Mouse (Mus musculus): ENCODE data around the gene Galnt4.
"Not testable (repeated sequence)": the region's sequence is repeated elsewhere in the genome, so short reads cannot be mapped to it uniquely, and the experiment has no call there.

Gene Galnt4

DNA sequence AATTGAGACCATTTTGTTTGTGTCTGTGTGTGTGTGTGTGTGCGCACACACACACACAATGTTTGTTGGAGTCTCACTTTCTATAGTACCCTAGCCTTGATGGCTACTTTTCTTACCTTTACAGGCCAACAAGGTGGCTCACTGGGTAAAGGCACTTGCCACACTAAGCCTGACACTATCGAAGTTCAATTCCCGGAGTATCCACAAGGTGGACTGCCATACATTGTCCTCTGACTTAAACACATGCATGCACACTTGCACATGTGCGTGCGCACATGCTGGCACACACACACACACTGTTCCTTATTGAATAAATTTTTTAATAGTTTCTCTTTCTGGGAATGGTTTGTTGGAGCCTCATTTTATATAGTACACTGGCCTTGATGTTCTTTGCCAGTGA is 48.8 kb downstream of the Galnt4 start:
- no peak for DNase-seq (ENCODE audit: low read depth, low spot score)

DNA sequence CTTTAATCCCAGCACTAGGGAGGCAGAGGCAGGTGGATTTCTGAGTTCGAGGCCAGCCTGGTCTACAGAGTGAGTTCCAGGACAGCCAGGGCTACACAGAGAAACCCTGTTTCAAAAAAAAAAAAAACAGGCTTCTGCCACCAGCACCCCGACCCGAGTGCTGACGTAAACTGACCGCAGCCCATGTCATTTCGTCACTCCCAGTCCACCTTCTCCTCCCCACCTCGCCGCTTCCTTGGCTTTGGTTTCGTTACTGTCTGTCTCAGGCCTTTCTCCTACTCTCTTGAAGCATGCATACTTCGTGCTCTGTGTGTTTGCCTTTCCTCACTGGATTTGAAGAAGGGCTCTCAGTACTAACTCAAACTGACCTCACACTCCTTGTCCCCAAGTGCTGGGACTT is 49.7 kb downstream of the Galnt4 start:
- not testable (repeated sequence) for DNase-seq (ENCODE audit: low read depth, low spot score)

- DNase-seq (ENCODE audit: low read depth, low spot score), result no peak
These were observed 54.1 kb downstream of the Galnt4 start for GRCm38 (mm10) chr10:99161987-99162582.
